Mouse (Mus musculus): Measurements from ENCODE around the gene Ywhag. TPM values are rescaled to one million over a fixed set of nuclear protein-coding genes. Genes with fewer than 3 reads are reported as not detected.

Gene Ywhag
- total and polyA plus RNA-seq, 2 experiments from 2014 or later, result 286 to 867 TPM

DNA sequence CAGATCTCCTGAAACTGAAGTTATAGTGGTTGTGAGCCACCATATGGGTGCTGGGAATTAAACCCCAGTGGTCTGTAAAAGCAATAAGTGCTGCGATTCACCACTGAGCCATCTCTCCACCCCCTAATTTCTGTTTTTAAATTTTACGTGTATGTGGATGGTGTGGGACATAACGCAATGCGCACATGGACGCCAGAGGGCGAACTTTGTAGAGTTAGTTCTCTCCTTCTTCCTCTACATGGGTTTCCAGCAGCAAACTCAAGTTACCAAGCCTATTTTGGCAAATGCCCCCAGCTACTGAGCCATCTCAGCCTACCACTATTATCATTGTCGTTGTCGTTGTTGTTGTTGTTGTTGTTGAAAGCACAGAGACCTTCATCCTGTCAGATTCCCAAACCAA lies 57.2 kb downstream of the Ywhag start:
- Histone ChIP-seq H3K36me3 (ENCODE audit: insufficient read depth) (peaks cover 6% of the 10 kb centered on the region; the same call in 1 of the 2 replicates), H3K4me1 (ENCODE audit: insufficient read depth) (no peaks in the 10 kb centered on the region), H3K4me2 (ENCODE audit: low read depth) (peak overlapping the region; percentile 60), H3K4me3 (ENCODE audit: low read depth, low read length) (peak overlapping the region; percentile 30), H3K9ac (0 out of 2 replicates have a peak overlapping the region, but pooled peaks have one; percentile 42), H3K27me3 (ENCODE audit: insufficient read depth, low read length) (no peaks in the 10 kb centered on the region), H3K27ac (ENCODE audit: low read depth, low read length) (0 out of 2 replicates have a peak overlapping the region, but pooled peaks have one; percentile 9), H3K9me3 (ENCODE audit: low read length) (no peaks in the 10 kb centered on the region)
- 13% methylated on average over 8 of the region's 8 CpGs for WGBS
- TF ChIP-seq CTCF (IDR thresholded peaks at IDR 0.05; ENCODE audit: low read depth), result peak; percentile 71
- DNase-seq (peak; percentile 84), ATAC-seq (peak; percentile 61)

DNA sequence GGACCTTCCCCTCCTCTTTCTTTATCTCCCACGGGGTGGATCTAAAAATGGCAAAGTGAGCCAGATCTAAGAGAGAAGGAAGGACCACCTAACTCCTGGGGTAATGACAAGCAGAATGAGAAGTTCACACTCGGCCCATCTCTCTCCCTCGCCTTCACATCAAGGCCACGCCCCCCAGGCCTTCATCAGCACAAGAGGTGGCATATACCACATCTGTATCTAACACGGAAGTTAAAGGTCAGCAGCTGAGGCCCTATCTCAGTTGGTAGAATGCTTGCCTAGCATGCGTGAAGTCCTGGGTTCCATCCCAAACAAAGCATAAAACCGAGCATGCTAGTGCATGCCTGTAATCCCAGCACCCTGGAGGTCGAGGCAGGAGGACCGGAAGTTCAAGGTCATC lies 60.7 kb downstream of the Ywhag start:
- no peak for TF ChIP-seq CTCF (IDR thresholded peaks at IDR 0.05; ENCODE audit: low read depth)
- ATAC-seq (no peak), DNase-seq (no peak)

DNA sequence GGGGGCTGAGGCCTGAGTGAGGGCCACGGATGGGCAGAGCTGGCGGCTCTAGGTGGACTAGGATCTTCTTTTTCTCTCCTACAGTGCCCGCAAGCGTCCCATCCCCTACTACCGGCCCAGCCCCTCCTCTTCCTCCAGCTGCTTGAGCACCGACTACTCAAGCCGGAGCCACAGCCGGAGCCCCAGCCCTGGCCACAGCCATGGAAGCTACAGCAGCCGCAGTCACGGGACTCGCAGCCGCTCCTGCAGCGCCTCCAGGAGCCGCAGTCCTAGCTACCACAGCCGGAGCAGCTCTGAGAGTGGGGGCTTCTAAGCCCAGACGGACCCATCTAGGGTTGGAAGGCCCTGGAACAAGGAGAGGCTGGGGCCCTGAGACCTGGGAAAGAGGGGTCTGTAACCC lies 61.4 kb downstream of the Ywhag start:
- Histone ChIP-seq H3K27ac (ENCODE audit: low read depth, low read length) (no peak overlapping the region), H3K4me2 (ENCODE audit: low read depth) (no peak overlapping the region), H3K9me3 (ENCODE audit: low read length) (no peaks in the 10 kb centered on the region), H3K9ac (no peak overlapping the region), H3K4me1 (ENCODE audit: insufficient read depth) (no peaks in the 10 kb centered on the region), H3K36me3 (ENCODE audit: insufficient read depth) (peaks cover 14% of the 10 kb centered on the region; the same call in 1 of the 2 replicates), H3K4me3 (ENCODE audit: low read depth, low read length) (no peak overlapping the region), H3K27me3 (ENCODE audit: insufficient read depth, low read length) (peaks cover 11% of the 10 kb centered on the region)
- WGBS, result 15% methylated on average over 15 of the region's 16 CpGs
- no peak for DNase-seq
- no peak for TF ChIP-seq CTCF (IDR thresholded peaks at IDR 0.05; ENCODE audit: low read depth)
- ATAC-seq, result no peak

More for the DNA sequence above, 60.7 kb downstream of the Ywhag start:
- no peak overlapping the region for H3K27ac ChIP-seq (ENCODE audit: low read depth, low read length)
- 65% methylated on average over 9 of the region's 9 CpGs for WGBS
- H3K9ac ChIP-seq, result no peak overlapping the region
- H3K4me3 ChIP-seq (ENCODE audit: low read depth, low read length), result no peak overlapping the region
- H3K27me3 ChIP-seq (ENCODE audit: insufficient read depth, low read length), result peaks cover 7% of the 10 kb centered on the region
- H3K9me3 ChIP-seq (ENCODE audit: low read length), result no peaks in the 10 kb centered on the region
- H3K36me3 ChIP-seq (ENCODE audit: insufficient read depth), result peaks cover 14% of the 10 kb centered on the region; the same call in 1 of the 2 replicates
- no peaks in the 10 kb centered on the region for H3K4me1 ChIP-seq (ENCODE audit: insufficient read depth)
- no peak overlapping the region for H3K4me2 ChIP-seq (ENCODE audit: low read depth)

DNA sequence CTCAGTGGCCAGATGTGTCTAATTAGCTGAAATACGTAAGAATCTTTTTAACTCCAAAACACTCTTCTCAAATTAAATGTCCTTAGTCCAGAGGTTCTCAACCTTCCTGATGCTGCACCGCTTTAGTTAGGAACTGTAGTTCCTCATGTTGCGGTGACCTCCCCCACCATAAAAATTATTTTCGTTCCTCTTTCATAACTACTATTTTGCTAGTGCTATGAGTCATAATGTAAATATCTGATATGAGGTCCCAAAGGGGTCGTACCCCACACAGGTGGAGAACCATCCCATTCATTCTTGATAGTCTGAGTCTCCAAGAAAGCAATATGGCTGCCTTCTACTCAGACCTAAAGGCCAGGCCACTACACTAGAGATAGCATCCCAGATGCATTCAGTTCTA lies 63.9 kb downstream of the Ywhag start:
- Histone ChIP-seq H3K4me3 (ENCODE audit: low read depth, low read length) (no peak overlapping the region), H3K27ac (ENCODE audit: low read depth, low read length) (no peak overlapping the region), H3K9ac (no peak overlapping the region), H3K27me3 (ENCODE audit: insufficient read depth, low read length) (peaks cover 17% of the 10 kb centered on the region), H3K9me3 (ENCODE audit: low read length) (no peaks in the 10 kb centered on the region), H3K36me3 (ENCODE audit: insufficient read depth) (peaks cover 14% of the 10 kb centered on the region; the same call in 1 of the 2 replicates), H3K4me2 (ENCODE audit: low read depth) (no peak overlapping the region), H3K4me1 (ENCODE audit: insufficient read depth) (no peaks in the 10 kb centered on the region)
- DNase-seq, result no peak
- WGBS, result 90% methylated on average over 5 of the region's 5 CpGs
- TF ChIP-seq CTCF (IDR thresholded peaks at IDR 0.05; ENCODE audit: low read depth), result no peak
- ATAC-seq, result no peak

DNA sequence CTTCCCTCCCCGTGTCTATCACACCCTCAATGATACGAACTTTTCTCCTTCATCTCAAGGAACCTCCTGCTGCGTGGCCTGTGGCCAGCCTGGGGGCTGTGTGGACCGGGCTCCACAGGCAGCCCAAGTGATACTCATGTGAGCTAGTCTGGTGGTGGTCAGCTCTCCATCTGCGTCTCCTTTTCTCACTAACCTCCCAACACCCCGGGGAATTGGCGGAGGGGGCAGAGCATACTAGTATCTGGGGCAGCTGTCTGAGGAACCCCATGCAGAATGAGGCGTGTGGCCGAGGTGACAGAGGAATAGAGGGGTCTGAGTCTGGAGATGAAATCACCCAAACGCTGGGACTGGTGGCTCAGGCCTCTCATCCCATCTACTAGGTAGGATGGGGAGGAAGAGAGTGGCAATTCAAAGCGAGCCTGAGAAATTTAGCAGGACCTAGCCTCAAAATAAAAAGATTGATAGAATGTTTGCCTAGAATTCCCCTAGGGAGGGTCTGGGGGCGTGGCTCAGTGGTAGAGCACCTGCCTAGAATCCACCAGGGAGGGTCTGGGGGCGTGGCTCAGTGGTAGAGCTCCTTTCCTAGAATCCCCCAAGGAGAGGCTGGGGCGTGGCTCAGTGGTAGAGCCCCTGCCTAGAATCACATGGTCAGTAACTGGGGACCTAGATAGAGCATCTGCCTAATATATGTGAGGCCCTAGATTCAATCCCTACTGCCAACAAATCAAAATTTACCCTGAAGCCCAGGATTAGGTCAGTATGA lies 64.6 kb downstream of the Ywhag start:
- Histone ChIP-seq H3K4me2 (ENCODE audit: low read depth) (no peak overlapping the region), H3K36me3 (ENCODE audit: insufficient read depth) (peaks cover 14% of the 10 kb centered on the region; the same call in 1 of the 2 replicates), H3K4me1 (ENCODE audit: insufficient read depth) (no peaks in the 10 kb centered on the region), H3K27ac (ENCODE audit: low read depth, low read length) (no peak overlapping the region), H3K27me3 (ENCODE audit: insufficient read depth, low read length) (peaks cover 17% of the 10 kb centered on the region), H3K4me3 (ENCODE audit: low read depth, low read length) (no peak overlapping the region), H3K9ac (no peak overlapping the region), H3K9me3 (ENCODE audit: low read length) (no peaks in the 10 kb centered on the region)
- ATAC-seq, result no peak
- 73% methylated on average over 14 of the region's 14 CpGs for WGBS
- no peak for TF ChIP-seq CTCF (IDR thresholded peaks at IDR 0.05; ENCODE audit: low read depth)
- no peak for DNase-seq

DNA sequence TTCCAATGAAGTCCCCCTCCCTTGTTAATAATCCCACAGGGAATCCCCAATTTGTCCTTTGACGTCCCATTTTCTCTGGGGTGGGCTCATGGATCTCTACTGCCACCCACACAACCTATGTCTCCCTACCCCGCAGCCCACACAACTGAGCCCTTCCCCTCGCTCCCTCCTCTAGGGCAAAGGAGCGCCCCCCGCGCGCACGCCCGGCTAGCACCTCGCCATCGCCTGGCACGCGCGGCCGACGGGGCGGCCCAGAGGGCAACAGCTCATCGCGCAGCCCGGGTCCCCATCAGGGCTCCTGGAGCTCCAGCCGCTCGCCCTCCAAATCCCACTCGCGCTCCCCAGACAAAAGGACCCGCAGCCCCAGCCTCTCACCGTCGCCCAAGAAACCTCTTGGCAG lies 65.8 kb downstream of the Ywhag start:
- no peaks in the 10 kb centered on the region for H3K4me1 ChIP-seq (ENCODE audit: insufficient read depth)
- 8% methylated on average over 27 of the region's 27 CpGs for WGBS
- H3K9ac ChIP-seq, result peak overlapping the region; percentile 62
- no peak for ATAC-seq
- peaks cover 17% of the 10 kb centered on the region for H3K27me3 ChIP-seq (ENCODE audit: insufficient read depth, low read length)
- peaks cover 12% of the 10 kb centered on the region; the same call in 1 of the 2 replicates for H3K36me3 ChIP-seq (ENCODE audit: insufficient read depth)
- H3K4me2 ChIP-seq (ENCODE audit: low read depth), result peak overlapping the region; percentile 84
- peaks cover 2% of the 10 kb centered on the region; the same call in 1 of the 2 replicates for H3K9me3 ChIP-seq (ENCODE audit: low read length)
- no peak for TF ChIP-seq CTCF (IDR thresholded peaks at IDR 0.05; ENCODE audit: low read depth)
- H3K4me3 ChIP-seq (ENCODE audit: low read depth, low read length), result peak overlapping the region; percentile 44
- no peak overlapping the region for H3K27ac ChIP-seq (ENCODE audit: low read depth, low read length)
- DNase-seq, result no peak
